Mouse (Mus musculus): ENCODE results near the gene Fkbp4. TPM values are rescaled to one million over a fixed set of nuclear protein-coding genes. Genes with fewer than 3 reads are reported as not detected.
A peak's percentile ranks its signal among the peaks of the same experiment; 100 is the strongest.

The Fkbp4 gene
- polyA plus RNA-seq, 1 experiment from 2014 or later, result 180 TPM

GRCm38 (mm10) chr6:128469451-128469850, 31.0 kb upstream of the Fkbp4 start:
- WGBS, result 7% methylated on average over 10 of the region's 12 CpGs
- no peaks in the 10 kb centered on the region for H3K27me3 ChIP-seq (ENCODE audit: control insufficient read depth, insufficient read depth, low read length)
- DNase-seq (ENCODE audit: low spot score) (peak; percentile 79), ATAC-seq (ENCODE audit: low FRiP score, low TSS enrichment) (peak; percentile 69)
- H3K27ac ChIP-seq (replicated peaks), result no peak overlapping the region
- TF ChIP-seq EP300 (optimal IDR thresholded peaks at IDR 0.05), result no peak
- peak; percentile 62 for TF ChIP-seq CTCF (IDR thresholded peaks at IDR 0.05; ENCODE audit: low read depth)
- H3K9me3 ChIP-seq (ENCODE audit: control insufficient read depth, low read length), result no peaks in the 10 kb centered on the region
- H3K4me3 ChIP-seq (ENCODE audit: low read depth, low read length), result no peak overlapping the region
- no peak overlapping the region for H3K9ac ChIP-seq (ENCODE audit: low read length)
- H3K36me3 ChIP-seq (ENCODE audit: control insufficient read depth, insufficient read depth, low read length), result no peaks in the 10 kb centered on the region
- H3K4me2 ChIP-seq (replicated peaks; ENCODE audit: low read depth), result 0 out of 2 replicates have a peak overlapping the region, but pooled peaks have one; percentile 11
- no peaks in the 10 kb centered on the region for H3K4me1 ChIP-seq (replicated peaks; ENCODE audit: control insufficient read depth, insufficient read depth)

- Histone ChIP-seq H3K27me3 (ENCODE audit: control insufficient read depth, insufficient read depth, low read length) (no peaks in the 10 kb centered on the region), H3K4me1 (replicated peaks; ENCODE audit: control insufficient read depth, insufficient read depth) (no peaks in the 10 kb centered on the region), H3K9ac (ENCODE audit: low read length) (no peak overlapping the region), H3K4me2 (replicated peaks; ENCODE audit: low read depth) (no peak overlapping the region), H3K9me3 (ENCODE audit: control insufficient read depth, low read length) (no peaks in the 10 kb centered on the region), H3K36me3 (ENCODE audit: control insufficient read depth, insufficient read depth, low read length) (no peaks in the 10 kb centered on the region), H3K4me3 (ENCODE audit: low read depth, low read length) (no peak overlapping the region), H3K27ac (replicated peaks) (no peak overlapping the region)
- no peak for TF ChIP-seq EP300 (optimal IDR thresholded peaks at IDR 0.05)
- TF ChIP-seq CTCF (IDR thresholded peaks at IDR 0.05; ENCODE audit: low read depth), result peak; percentile 43
- ATAC-seq (ENCODE audit: low FRiP score, low TSS enrichment) (no peak), DNase-seq (ENCODE audit: low spot score) (peak; percentile 27)
- 44% methylated on average over 2 of the region's 2 CpGs for WGBS
These were observed 28.8 kb upstream of the Fkbp4 start for GRCm38 (mm10) chr6:128467298-128467697.

GRCm38 (mm10) chr6:128466563-128466962, 28.1 kb upstream of the Fkbp4 start:
- Histone ChIP-seq H3K9ac (ENCODE audit: low read length) (no peak overlapping the region), H3K4me2 (replicated peaks; ENCODE audit: low read depth) (no peak overlapping the region), H3K36me3 (ENCODE audit: control insufficient read depth, insufficient read depth, low read length) (no peaks in the 10 kb centered on the region), H3K9me3 (ENCODE audit: control insufficient read depth, low read length) (no peaks in the 10 kb centered on the region), H3K4me1 (replicated peaks; ENCODE audit: control insufficient read depth, insufficient read depth) (no peaks in the 10 kb centered on the region), H3K27me3 (ENCODE audit: control insufficient read depth, insufficient read depth, low read length) (no peaks in the 10 kb centered on the region), H3K27ac (replicated peaks) (no peak overlapping the region), H3K4me3 (ENCODE audit: low read depth, low read length) (no peak overlapping the region)
- DNase-seq (ENCODE audit: low spot score) (no peak), ATAC-seq (ENCODE audit: low FRiP score, low TSS enrichment) (no peak)
- TF ChIP-seq EP300 (optimal IDR thresholded peaks at IDR 0.05), result no peak
- TF ChIP-seq CTCF (IDR thresholded peaks at IDR 0.05; ENCODE audit: low read depth), result no peak
- WGBS, result 41% methylated on average over 3 of the region's 3 CpGs

GRCm38 (mm10) chr6:128466043-128466442, 27.6 kb upstream of the Fkbp4 start:
- 56% methylated on average over 6 of the region's 7 CpGs for WGBS
- Histone ChIP-seq H3K9ac (ENCODE audit: low read length) (no peak overlapping the region), H3K9me3 (ENCODE audit: control insufficient read depth, low read length) (no peaks in the 10 kb centered on the region), H3K4me3 (ENCODE audit: low read depth, low read length) (no peak overlapping the region), H3K27ac (replicated peaks) (no peak overlapping the region), H3K36me3 (ENCODE audit: control insufficient read depth, insufficient read depth, low read length) (no peaks in the 10 kb centered on the region), H3K4me1 (replicated peaks; ENCODE audit: control insufficient read depth, insufficient read depth) (no peaks in the 10 kb centered on the region), H3K27me3 (ENCODE audit: control insufficient read depth, insufficient read depth, low read length) (no peaks in the 10 kb centered on the region), H3K4me2 (replicated peaks; ENCODE audit: low read depth) (no peak overlapping the region)
- DNase-seq (ENCODE audit: low spot score), result no peak
- ATAC-seq (ENCODE audit: low FRiP score, low TSS enrichment), result no peak
- no peak for TF ChIP-seq CTCF (IDR thresholded peaks at IDR 0.05; ENCODE audit: low read depth)
- TF ChIP-seq EP300 (optimal IDR thresholded peaks at IDR 0.05), result no peak

GRCm38 (mm10) chr6:128464996-128465395, 26.5 kb upstream of the Fkbp4 start:
- Histone ChIP-seq H3K27ac (replicated peaks) (no peak overlapping the region), H3K9ac (ENCODE audit: low read length) (no peak overlapping the region), H3K4me3 (ENCODE audit: low read depth, low read length) (no peak overlapping the region), H3K4me1 (replicated peaks; ENCODE audit: control insufficient read depth, insufficient read depth) (no peaks in the 10 kb centered on the region), H3K9me3 (ENCODE audit: control insufficient read depth, low read length) (no peaks in the 10 kb centered on the region), H3K4me2 (replicated peaks; ENCODE audit: low read depth) (no peak overlapping the region), H3K27me3 (ENCODE audit: control insufficient read depth, insufficient read depth, low read length) (no peaks in the 10 kb centered on the region), H3K36me3 (ENCODE audit: control insufficient read depth, insufficient read depth, low read length) (no peaks in the 10 kb centered on the region)
- DNase-seq (ENCODE audit: low spot score) (no peak), ATAC-seq (ENCODE audit: low FRiP score, low TSS enrichment) (no peak)
- 75% methylated on average over 4 of the region's 4 CpGs for WGBS
- no peak for TF ChIP-seq EP300 (optimal IDR thresholded peaks at IDR 0.05)
- no peak for TF ChIP-seq CTCF (IDR thresholded peaks at IDR 0.05; ENCODE audit: low read depth)

GRCm38 (mm10) chr6:128461606-128462005, 23.1 kb upstream of the Fkbp4 start:
- TF ChIP-seq EP300 (optimal IDR thresholded peaks at IDR 0.05) (no peak), CTCF (IDR thresholded peaks at IDR 0.05; ENCODE audit: low read depth) (no peak)
- Histone ChIP-seq H3K4me3 (ENCODE audit: low read depth, low read length) (no peak overlapping the region), H3K9me3 (ENCODE audit: control insufficient read depth, low read length) (no peaks in the 10 kb centered on the region), H3K4me1 (replicated peaks; ENCODE audit: control insufficient read depth, insufficient read depth) (no peaks in the 10 kb centered on the region), H3K4me2 (replicated peaks; ENCODE audit: low read depth) (no peak overlapping the region), H3K36me3 (ENCODE audit: control insufficient read depth, insufficient read depth, low read length) (no peaks in the 10 kb centered on the region), H3K27ac (replicated peaks) (no peak overlapping the region), H3K9ac (ENCODE audit: low read length) (no peak overlapping the region), H3K27me3 (ENCODE audit: control insufficient read depth, insufficient read depth, low read length) (no peaks in the 10 kb centered on the region)
- DNase-seq (ENCODE audit: low spot score), result no peak
- ATAC-seq (ENCODE audit: low FRiP score, low TSS enrichment), result no peak
